In genomic region chr16:29035523-29035922, GRCm38 (mm10) we compare ENCODE assay signal across 26 mouse cellular contexts.
DNase-seq lines count a peak whose midpoint lies in the region; TF ChIP-seq lines count a peak whose summit lies in the region.
"Had no signal": no experiment of that assay in that cellular context is flagged by ENCODE, and none has a peak within 500 bp of the region (broad histone marks: within the 10 kb centered on the region; RNA-seq: fewer than 3 reads in every experiment).

No protein-coding gene starts in this region.

- peak; percentile 8 to 37 for DNase-seq in frontal cortex, adult 2 months (ENCODE audit: extremely low spot score in 1 of 2, low spot score in 1 of 2)
- no peak for DNase-seq in frontal cortex, postnatal 10 days (ENCODE audit: low spot score in 2 of 2)
- DNase-seq in left cerebral cortex, adult 2 months (ENCODE audit: extremely low spot score in 1 of 2, low spot score in 2 of 2): no peak
- no peak for DNase-seq in left cerebral cortex, postnatal 10 days (ENCODE audit: extremely low spot score in 1 of 2, low spot score in 2 of 2)
- peak; percentile 17 to 32 for DNase-seq in left cerebral cortex, postnatal 14 days (ENCODE audit: low spot score in 2 of 2)
- DNase-seq in telencephalon, adult 2 months (ENCODE audit: low read depth, low spot score): peak; percentile 46
- DNase-seq in retina, embryonic 14.5 days (ENCODE audit: low spot score): no peak
- DNase-seq: adrenal gland, adult 8-10 months; cerebellum, adult 11 months; cerebellum, adult 9-10 months; cerebellum, postnatal 36 days; embryo, embryonic 11 days; gastrocnemius, adult 2 months; gastrocnemius, postnatal 36 days; heart, adult 2 months; kidney, adult 11 months; kidney, postnatal 36 days; thymus, postnatal 4 days had no signal

- TF ChIP-seq CTCF in left cerebral cortex, adult 2 months (IDR thresholded peaks at IDR 0.05): no peak

- no peak overlapping the region for H3K4me3 ChIP-seq in left cerebral cortex, adult 2 months
- H3K4me3 ChIP-seq: embryonic facial prominence, embryonic 12.5 days; forebrain, embryonic 15.5 days; gastrocnemius, adult 2 months; heart, adult 2 months; heart, embryonic 12.5 days; kidney, embryonic 15.5 days; limb, embryonic 13.5 days; lung, embryonic 15.5 days; midbrain, embryonic 10.5 days had no signal

- H3K27ac ChIP-seq in left cerebral cortex, adult 2 months: peak overlapping the region; percentile 73
- H3K27ac ChIP-seq: embryonic facial prominence, embryonic 12.5 days; forebrain, embryonic 15.5 days; gastrocnemius, adult 2 months; heart, adult 2 months; hindbrain, embryonic 14.5 days; kidney, embryonic 15.5 days; limb, embryonic 13.5 days; lung, embryonic 15.5 days; midbrain, embryonic 10.5 days had no signal

- intact Hi-C loops in left cerebral cortex, adult 2 months (cut with DNase I): loop anchor here (5.0 kb wide), 2 partner anchors 127 to 182 kb away; no protein-coding TSS in a partner anchor
- intact Hi-C loops in left cerebral cortex, postnatal 10 days (cut with DNase I): no loop called here
- intact Hi-C loops in left cerebral cortex, postnatal 14 days (cut with DNase I): no loop called here

Comparison
In these comparisons a context has a peak if more than half of its experiments do, and no peak if none do; other contexts are left out.
1. DNase-seq: peak in frontal cortex, adult 2 months (2 of 2), left cerebral cortex, postnatal 14 days (2 of 2) and telencephalon, adult 2 months (single experiment); none in frontal cortex, postnatal 10 days (0 of 2), left cerebral cortex, adult 2 months (0 of 2), left cerebral cortex, postnatal 10 days (0 of 2) and retina, embryonic 14.5 days (single experiment).